Mouse (Mus musculus) central nervous system, embryonic 14 days (tissue): ENCODE results near the gene Sult2a6. TPM values are rescaled to one million over a fixed set of nuclear protein-coding genes. Genes with fewer than 3 reads are reported as not detected.

Experiments
- polyA plus RNA-seq: library from polyadenylated mRNA; depleted of rRNA; stranded (reverse); fragments of >200 nt; gene quantifications from 2 replicates; pipeline ENCODE4 v1.2.3, GENCODE M21; 2012; rRNA removed

Gene Sult2a6
- not detected in 2 replicates for polyA plus RNA-seq

DNA sequence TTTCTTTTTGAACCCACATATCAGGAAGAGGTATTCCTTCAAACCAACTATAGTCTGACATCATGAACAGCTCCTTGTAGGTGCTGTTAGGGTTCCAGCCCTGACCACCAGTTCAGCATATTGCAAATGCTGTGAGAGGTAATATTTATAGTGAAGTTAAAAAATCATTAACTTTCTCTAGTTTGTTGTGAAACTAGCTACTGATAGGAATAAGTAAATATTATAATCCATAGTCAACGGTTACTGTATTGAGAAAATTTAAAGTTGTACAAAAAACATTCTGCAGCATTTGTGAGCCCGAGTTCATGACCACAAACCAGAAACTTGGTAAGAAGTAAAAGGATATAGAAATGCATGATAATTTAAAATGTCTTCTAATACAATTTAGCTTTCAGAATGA, at the start of gene Sult2a6:
Gene Sult2a6, minus strand, starts transcription at position 101 of the 400 bp plus-strand sequence.

Other genes starting within 250 kb of the Sult2a6 start
- not detected in 2 replicates for gene Sult2a3, start 131.8 kb downstream of the Sult2a6 start, polyA plus RNA-seq
- not detected in 2 replicates for gene Obox8, start 78.7 kb upstream of the Sult2a6 start, polyA plus RNA-seq
- gene Sult2a8, start 191.9 kb upstream of the Sult2a6 start, polyA plus RNA-seq = not detected in 2 replicates
- gene Sult2a7, start 239.4 kb upstream of the Sult2a6 start, polyA plus RNA-seq = not detected in 2 replicates